Mouse (Mus musculus) MEL (cell line): ENCODE measurements around the gene Brox. TPM values are rescaled to one million over a fixed set of nuclear protein-coding genes. Genes with fewer than 3 reads are reported as not detected.

Experiments used
- DNase-seq: peaks from one replicate; pipeline ENCODE4 v3.0.0; 2011; ENCODE audit warnings: low read depth, low spot score
- H3K27ac ChIP-seq: 2 replicates; pipeline ENCODE4 v1.5.1; 2012; ENCODE audit warnings: low read depth, mild to moderate bottlenecking, control low read depth, low read length, moderate library complexity; ENCODE audit not compliant: control insufficient read depth
- H3K27me3 ChIP-seq, 2 experiments: fragments of 150-350 bp in 1 of 2; sonication (generic) in 1 of 2; 2 replicates each; pipeline ENCODE4 v1.6.1; 2012; ENCODE audit warnings: low read length in 2 of 2, mild to moderate bottlenecking in 2 of 2, improper control_type of control experiment in 1 of 2, moderate library complexity in 1 of 2; ENCODE audit not compliant: insufficient read depth in 2 of 2, control insufficient read depth in 1 of 2
- H3K36me3 ChIP-seq, 2 experiments: 2 replicates each; pipeline ENCODE4 v1.6.1; 2012 to 2014; ENCODE audit warnings: low read length in 2 of 2, improper control_type of control experiment in 1 of 2, inconsistent platforms in 1 of 2, mild to moderate bottlenecking in 1 of 2; ENCODE audit not compliant: insufficient read depth in 2 of 2, control insufficient read depth in 1 of 2
- H3K4me1 ChIP-seq, 2 experiments: fragments of 150-350 bp in 1 of 2; sonication (generic) in 1 of 2; 2 replicates each; pipeline ENCODE4 v1.6.1; 2012; ENCODE audit warnings: low read length in 2 of 2, improper control_type of control experiment in 1 of 2, mild to moderate bottlenecking in 1 of 2; ENCODE audit not compliant: insufficient read depth in 2 of 2, control insufficient read depth in 1 of 2
- H3K4me3 ChIP-seq, 2 experiments: fragments of 150-350 bp in 1 of 2; sonication (generic) in 1 of 2; 2 replicates each; pipeline ENCODE4 v1.5.1; 2012; ENCODE audit warnings: low read depth in 2 of 2, low read length in 2 of 2, mild to moderate bottlenecking in 2 of 2, moderate library complexity in 2 of 2, control low read depth in 1 of 2, improper control_type of control experiment in 1 of 2; ENCODE audit not compliant: control insufficient read depth in 1 of 2, insufficient read depth in 1 of 2
- H3K79me2 ChIP-seq: 2 replicates; pipeline ENCODE4 v1.6.1; 2012; ENCODE audit warnings: mild to moderate bottlenecking, low read length, moderate library complexity; ENCODE audit not compliant: control insufficient read depth, poor library complexity, insufficient read depth
- H3K9ac ChIP-seq: 2 replicates; pipeline ENCODE4 v1.6.1; 2012; ENCODE audit warnings: low read depth, mild to moderate bottlenecking, control low read depth, low read length, moderate library complexity; ENCODE audit not compliant: control insufficient read depth, poor library complexity, severe bottlenecking
- H3K9me3 ChIP-seq: fragments of 150-350 bp; sonication (generic); replicated peaks from 2 replicates; pipeline ENCODE4 v1.6.1; 2012; ENCODE audit warnings: mild to moderate bottlenecking, low read length, improper control_type of control experiment, moderate library complexity; ENCODE audit not compliant: insufficient read depth
- BHLHE40 ChIP-seq: IDR thresholded peaks from 2 replicates; pipeline ENCODE4 v1.6.1; 2012; ENCODE audit warnings: low read depth, mild to moderate bottlenecking, inconsistent platforms, low read length, improper control_type of control experiment, borderline replicate concordance
- E2F4 ChIP-seq: IDR thresholded peaks from 2 replicates; pipeline ENCODE4 v1.6.1; 2011; ENCODE audit warnings: low read depth, low read length, improper control_type of control experiment, borderline replicate concordance
- ELF1 ChIP-seq: IDR thresholded peaks from 2 replicates; pipeline ENCODE4 v1.6.1; 2014; ENCODE audit warnings: low read depth, mild to moderate bottlenecking, inconsistent platforms, low read length, improper control_type of control experiment, moderate library complexity
- ETS1 ChIP-seq: IDR thresholded peaks from 2 replicates; pipeline ENCODE4 v1.6.1; 2012; ENCODE audit warnings: low read depth, mild to moderate bottlenecking, inconsistent platforms, low read length, improper control_type of control experiment, moderate library complexity
- GABPA ChIP-seq: IDR thresholded peaks from 2 replicates; pipeline ENCODE4 v1.6.1; 2012; ENCODE audit warnings: low read depth, mild to moderate bottlenecking, inconsistent platforms, low read length, improper control_type of control experiment, moderate library complexity
- MAX ChIP-seq: IDR thresholded peaks from 2 replicates; pipeline ENCODE4 v1.6.1; 2011; ENCODE audit warnings: low read length, improper control_type of control experiment
- MAZ ChIP-seq: IDR thresholded peaks from 2 replicates; pipeline ENCODE4 v1.6.1; 2012; ENCODE audit warnings: low read depth, mild to moderate bottlenecking, inconsistent platforms, low read length, improper control_type of control experiment
- MYB ChIP-seq: IDR thresholded peaks from 2 replicates; pipeline ENCODE4 v1.6.1; 2011; ENCODE audit warnings: mild to moderate bottlenecking, low read depth, low read length, improper control_type of control experiment
- MYC ChIP-seq: IDR thresholded peaks from 2 replicates; pipeline ENCODE4 v1.6.1; 2011; ENCODE audit warnings: low read depth, mild to moderate bottlenecking, low read length, improper control_type of control experiment, moderate library complexity
- NRF1 ChIP-seq: IDR thresholded peaks from 2 replicates; pipeline ENCODE4 v1.6.1; 2014; ENCODE audit warnings: low read depth, mild to moderate bottlenecking, inconsistent platforms, low read length, improper control_type of control experiment, moderate library complexity; ENCODE audit not compliant: poor library complexity, insufficient read depth, severe bottlenecking
- POLR2A ChIP-seq, 2 experiments: IDR thresholded peaks; 2 replicates each; pipeline ENCODE4 v1.6.1; 2011 to 2012; ENCODE audit warnings: low read length in 2 of 2, mild to moderate bottlenecking in 2 of 2, control low read depth in 1 of 2, improper control_type of control experiment in 1 of 2, low read depth in 1 of 2, moderate library complexity in 1 of 2; ENCODE audit not compliant: control insufficient read depth in 1 of 2, insufficient read depth in 1 of 2, poor library complexity in 1 of 2
- POLR2AphosphoS2 ChIP-seq: IDR thresholded peaks from 2 replicates; pipeline ENCODE4 v1.6.1; 2011; ENCODE audit warnings: low read length, improper control_type of control experiment
- SIN3A ChIP-seq: IDR thresholded peaks from 2 replicates; pipeline ENCODE4 v1.6.1; 2012; ENCODE audit warnings: low read length, improper control_type of control experiment, inconsistent platforms
- TAL1 ChIP-seq: IDR thresholded peaks from 2 replicates; pipeline ENCODE4 v1.6.1; 2012; ENCODE audit warnings: mild to moderate bottlenecking, inconsistent platforms, low read length, moderate library complexity, mixed read lengths
- TCF12 ChIP-seq: IDR thresholded peaks from 2 replicates; pipeline ENCODE4 v1.6.1; 2014; ENCODE audit warnings: low read depth, mild to moderate bottlenecking, inconsistent platforms, low read length, improper control_type of control experiment, moderate library complexity
- UBTF ChIP-seq: IDR thresholded peaks from 2 replicates; pipeline ENCODE4 v1.6.1; 2012; ENCODE audit warnings: low read depth, mild to moderate bottlenecking, inconsistent platforms, low read length, improper control_type of control experiment, moderate library complexity, borderline replicate concordance; ENCODE audit not compliant: insufficient read depth
- USF2 ChIP-seq, 2 experiments: IDR thresholded peaks; 2 replicates each; pipeline ENCODE4 v1.6.1; 2011 to 2012; ENCODE audit warnings: improper control_type of control experiment in 2 of 2, low read length in 2 of 2, borderline replicate concordance in 1 of 2, inconsistent platforms in 1 of 2, low read depth in 1 of 2, mild to moderate bottlenecking in 1 of 2; ENCODE audit not compliant: insufficient read depth in 1 of 2
- ZC3H11A ChIP-seq: IDR thresholded peaks from 2 replicates; pipeline ENCODE4 v1.6.1; 2012; ENCODE audit warnings: low read depth, mild to moderate bottlenecking, inconsistent platforms, low read length, improper control_type of control experiment
- ZKSCAN1 ChIP-seq: IDR thresholded peaks from 2 replicates; pipeline ENCODE4 v1.6.1; 2012; ENCODE audit warnings: low read depth, mild to moderate bottlenecking, inconsistent platforms, low read length, improper control_type of control experiment, moderate library complexity
- ZMIZ1 ChIP-seq: IDR thresholded peaks from 2 replicates; pipeline ENCODE4 v1.6.1; 2012; ENCODE audit warnings: low read depth, mild to moderate bottlenecking, inconsistent platforms, low read length, improper control_type of control experiment, moderate library complexity
- polyA plus RNA-seq, 2 experiments: library from polyadenylated mRNA; stranded (reverse) in 1 of 2; unstranded in 1 of 2; fragments of >175 nt in 1 of 2; fragments of >200 nt in 1 of 2; gene quantifications; 2 replicates each; pipeline versions ENCODE4 v1.2.1 to v1.2.4; 2012; ENCODE audit warnings: low replicate concordance in 2 of 2, low read depth in 1 of 2; ENCODE audit not compliant: insufficient read length in 2 of 2, insufficient read depth in 1 of 2, missing spikeins in 1 of 2
- total RNA-seq: library from RNA; depleted of rRNA; stranded (reverse); fragments of 300-350 nt; gene quantifications from 2 replicates; pipeline ENCODE4 v1.2.3, GENCODE M21; 2012

Brox gene
- total and polyA plus RNA-seq, 3 experiments = 25.4 to 145 (median 28.4) TPM

DNA sequence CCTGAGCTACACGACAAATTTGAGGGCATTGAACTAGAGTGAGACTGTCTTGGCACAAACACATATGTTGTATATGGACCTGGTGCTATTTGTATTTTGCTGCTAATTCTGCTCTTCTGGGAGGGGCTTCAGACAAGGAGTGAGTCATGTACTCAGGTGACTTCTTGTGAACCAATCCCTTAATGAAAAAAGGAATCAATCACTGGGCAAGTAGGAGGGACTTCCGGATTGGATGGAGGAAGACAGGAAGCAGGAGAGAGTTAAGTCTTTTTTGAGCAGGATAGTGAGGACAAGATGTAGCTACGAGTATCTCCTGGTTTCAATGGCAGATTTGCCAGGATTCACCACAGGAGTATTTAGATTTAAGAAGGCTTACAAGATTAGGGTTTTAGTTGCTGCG lies 7.5 kb downstream of the Brox start:
- no peak overlapping the region for H3K4me3 ChIP-seq
- no peak for DNase-seq
- H3K9ac ChIP-seq = no peak overlapping the region
- no peaks in the 10 kb centered on the region for H3K4me1 ChIP-seq
- no peaks in the 10 kb centered on the region for H3K9me3 ChIP-seq
- H3K27ac ChIP-seq = no peak overlapping the region
- 0 out of 2 replicates have a peak, but pooled peaks cover 2% of the 10 kb centered on the region for H3K79me2 ChIP-seq
- H3K27me3 ChIP-seq = no peaks in the 10 kb centered on the region
- TF ChIP-seq POLR2AphosphoS2 (no peak), MYB (no peak), ZKSCAN1 (no peak), USF2 (IDR thresholded peaks at IDR 0.05; ENCODE audit: borderline replicate concordance in 1 of 2, insufficient read depth in 1 of 2, low read depth in 1 of 2, low read length in 2 of 2) (no peak), TAL1 (no peak), ZMIZ1 (no peak), E2F4 (no peak)
- peaks cover 0 to 27% of the 10 kb centered on the region in 2 experiments; a peak in 2 of 4 replicates for H3K36me3 ChIP-seq

DNA sequence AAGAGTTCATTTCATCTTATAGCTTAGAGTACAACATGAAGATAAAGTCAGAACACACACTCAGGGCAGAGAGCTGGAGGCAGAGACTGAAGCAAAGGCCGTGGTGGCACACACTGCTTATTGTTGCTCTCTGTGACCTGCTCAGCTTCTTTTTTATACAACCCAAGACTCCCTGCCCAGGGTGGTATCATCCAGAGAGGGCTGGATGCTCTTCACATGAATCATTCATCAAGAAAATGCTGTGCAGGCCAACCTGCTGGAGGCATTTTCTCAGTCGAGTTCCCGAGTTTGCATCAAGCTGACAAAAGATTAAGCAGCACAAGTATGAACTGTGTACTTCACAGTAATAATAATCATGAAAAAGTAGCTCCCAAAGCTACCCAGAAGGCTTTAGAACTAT lies 8.7 kb downstream of the Brox start:
- Histone ChIP-seq H3K27me3 (no peaks in the 10 kb centered on the region), H3K4me1 (no peaks in the 10 kb centered on the region), H3K27ac (no peak overlapping the region), H3K36me3 (peaks cover 0 to 32% of the 10 kb centered on the region in 2 experiments; a peak in 2 of 4 replicates), H3K9me3 (no peaks in the 10 kb centered on the region), H3K4me3 (no peak overlapping the region), H3K79me2 (0 out of 2 replicates have a peak, but pooled peaks cover 2% of the 10 kb centered on the region), H3K9ac (no peak overlapping the region)
- DNase-seq = no peak
- TF ChIP-seq MYC (no peak), MAZ (no peak), MAX (no peak), ZC3H11A (no peak), ELF1 (no peak), NRF1 (no peak), SIN3A (no peak), ETS1 (no peak), USF2 (IDR thresholded peaks at IDR 0.05; ENCODE audit: borderline replicate concordance in 1 of 2, insufficient read depth in 1 of 2, low read depth in 1 of 2, low read length in 2 of 2) (no peak), MYB (no peak), TCF12 (no peak), E2F4 (no peak), BHLHE40 (no peak), POLR2A (IDR thresholded peaks at IDR 0.05; ENCODE audit: control insufficient read depth in 1 of 2, insufficient read depth in 1 of 2, low read depth in 1 of 2, low read length in 2 of 2, poor library complexity in 1 of 2) (no peak), GABPA (no peak), UBTF (no peak)
